Mouse (Mus musculus): ENCODE results near the gene Rpl6. TPM values are rescaled to one million over a fixed set of nuclear protein-coding genes. Genes with fewer than 3 reads are reported as not detected.
"Not testable (repeated sequence)": the region's sequence is repeated elsewhere in the genome, so short reads cannot be mapped to it uniquely, and the experiment has no call there.

Rpl6 gene
- total RNA-seq, 1 experiment from 2014 or later, result 949 TPM

GRCm38 (mm10) chr5:121197337-121197736, 6.9 kb upstream of the Rpl6 start:
- no peak for DNase-seq

- DNase-seq, result no peak
Measured at GRCm38 (mm10) chr5:121198376-121198775, 5.9 kb upstream of the Rpl6 start.

DNA sequence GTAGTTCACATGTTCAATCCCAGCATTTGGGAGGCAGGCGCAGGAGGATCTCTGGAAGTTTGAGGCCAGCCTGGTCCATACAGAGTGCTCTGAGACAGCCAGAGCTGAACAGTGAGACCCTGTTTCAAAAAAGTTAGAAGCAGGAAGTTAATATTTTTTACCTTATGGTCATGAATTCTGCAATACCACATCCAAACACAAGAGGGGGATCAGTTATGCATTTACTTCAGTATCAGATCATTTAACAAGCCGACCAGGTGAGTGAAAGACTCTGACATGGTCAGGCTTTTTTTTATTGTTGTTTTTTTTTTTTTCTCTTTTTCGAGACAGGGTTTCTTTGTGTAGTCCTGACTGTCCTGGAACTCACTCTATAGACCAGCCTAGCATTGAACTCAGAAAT, 2.5 kb upstream of the Rpl6 start:
- no peak for DNase-seq

GRCm38 (mm10) chr5:121202467-121202866, 1.8 kb upstream of the Rpl6 start:
- no peak for DNase-seq

DNA sequence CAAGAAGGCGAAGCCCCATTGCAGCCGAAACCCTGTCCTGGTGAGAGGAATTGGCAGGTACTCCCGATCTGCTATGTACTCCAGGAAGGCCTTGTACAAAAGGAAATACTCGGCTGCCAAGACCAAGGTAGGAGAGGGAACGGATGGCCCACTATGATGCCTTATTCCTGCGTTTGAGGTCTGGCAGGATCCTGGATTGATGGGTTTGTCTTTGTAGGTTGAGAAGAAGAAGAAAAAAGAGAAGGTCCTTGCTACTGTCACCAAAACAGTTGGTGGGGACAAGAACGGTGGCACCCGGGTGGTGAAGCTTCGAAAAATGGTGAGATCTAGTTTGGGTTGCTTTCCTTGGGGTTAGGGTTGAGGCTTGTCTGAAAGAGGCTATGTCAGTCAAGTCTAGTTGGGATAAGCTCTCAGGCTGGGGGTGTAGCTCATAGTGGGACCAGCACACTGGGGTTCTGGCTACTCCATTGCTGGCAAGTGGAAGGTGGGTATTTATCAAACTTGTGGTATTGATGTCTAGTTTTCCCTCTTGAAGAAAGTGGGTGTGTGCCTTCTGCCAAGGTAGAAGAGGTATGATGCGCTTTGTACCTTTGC, 1.4 kb downstream of the Rpl6 start:
- not testable (repeated sequence) for DNase-seq

- DNase-seq, result no peak
Measured at GRCm38 (mm10) chr5:121206540-121206939, 2.3 kb downstream of the Rpl6 start.

GRCm38 (mm10) chr5:121206984-121207383, 2.7 kb downstream of the Rpl6 start:
- no peak for DNase-seq

- DNase-seq, result no peak
Measured at GRCm38 (mm10) chr5:121209755-121210600, 5.7 kb downstream of the Rpl6 start.

- DNase-seq, result no peak
Measured at GRCm38 (mm10) chr5:121210601-121210924, 6.3 kb downstream of the Rpl6 start.

DNA sequence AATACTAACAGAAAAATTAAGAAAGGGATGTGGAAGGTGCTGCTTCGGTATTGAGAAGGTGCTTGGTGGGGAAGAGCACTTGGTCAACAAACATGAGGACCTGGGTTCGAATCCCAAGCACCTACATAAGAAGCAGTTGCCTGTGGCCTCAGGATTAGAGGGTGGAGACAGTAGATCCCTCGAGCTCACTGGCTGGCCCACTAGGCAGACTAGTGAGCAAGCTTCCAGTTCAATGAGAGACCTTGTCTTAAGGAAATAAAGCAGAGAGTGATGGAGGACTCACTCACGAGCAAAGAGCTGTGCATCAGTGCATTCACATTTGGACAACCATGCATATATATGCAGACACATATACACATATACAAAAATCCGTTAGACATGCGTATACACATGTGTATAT, 7.8 kb downstream of the Rpl6 start:
- DNase-seq, result no peak

DNA sequence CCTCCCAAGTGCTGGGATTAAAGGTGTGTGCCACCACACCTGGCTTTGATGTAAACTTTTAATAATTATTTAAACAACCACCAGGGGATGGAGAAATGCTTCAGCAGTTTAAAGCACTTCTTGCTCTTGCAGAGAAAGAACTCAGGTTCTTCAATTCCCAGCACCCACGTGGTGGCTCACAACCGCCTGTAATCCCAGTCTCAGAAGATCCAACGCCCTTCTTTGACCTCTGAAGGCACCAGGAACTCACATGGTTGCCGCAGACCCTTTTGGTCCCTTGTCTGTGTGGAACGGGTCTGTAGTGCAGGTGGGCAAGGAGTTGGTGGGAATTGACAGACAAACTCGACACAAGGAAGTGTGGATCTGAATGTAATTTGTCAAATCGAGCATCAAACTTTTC, 10.4 kb downstream of the Rpl6 start:
- DNase-seq, result no peak

GRCm38 (mm10) chr5:121215380-121216125, 11.3 kb downstream of the Rpl6 start:
- DNase-seq, result peak; percentile 77

GRCm38 (mm10) chr5:121216126-121216446, 11.8 kb downstream of the Rpl6 start:
- peak; percentile 56 for DNase-seq

GRCm38 (mm10) chr5:121216584-121217312, 12.5 kb downstream of the Rpl6 start:
- not testable (repeated sequence) for DNase-seq

DNA sequence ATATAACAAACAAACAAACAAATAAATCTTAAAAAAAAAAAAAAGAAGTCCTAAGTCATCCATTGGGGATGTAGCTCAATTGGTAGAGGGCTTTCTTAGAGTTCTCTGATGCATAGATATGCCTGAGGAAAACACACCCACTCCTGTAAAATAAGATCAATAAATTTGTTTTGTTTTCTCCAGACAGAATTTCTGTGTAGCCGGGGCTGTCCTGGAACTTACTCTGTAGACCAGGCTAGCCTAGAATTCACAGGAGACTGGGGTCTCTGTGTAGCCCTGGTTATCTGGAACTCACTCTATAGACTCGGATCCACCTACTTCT, 13.0 kb downstream of the Rpl6 start:
- no peak for DNase-seq

- DNase-seq, result no peak
Measured at GRCm38 (mm10) chr5:121219190-121219589, 14.9 kb downstream of the Rpl6 start.

GRCm38 (mm10) chr5:121219980-121220731, 15.9 kb downstream of the Rpl6 start, which contains the start of gene Hectd4:
Gene Hectd4, plus strand, starts transcription at chr5:121220219.
- peak; percentile 99 for DNase-seq

DNA sequence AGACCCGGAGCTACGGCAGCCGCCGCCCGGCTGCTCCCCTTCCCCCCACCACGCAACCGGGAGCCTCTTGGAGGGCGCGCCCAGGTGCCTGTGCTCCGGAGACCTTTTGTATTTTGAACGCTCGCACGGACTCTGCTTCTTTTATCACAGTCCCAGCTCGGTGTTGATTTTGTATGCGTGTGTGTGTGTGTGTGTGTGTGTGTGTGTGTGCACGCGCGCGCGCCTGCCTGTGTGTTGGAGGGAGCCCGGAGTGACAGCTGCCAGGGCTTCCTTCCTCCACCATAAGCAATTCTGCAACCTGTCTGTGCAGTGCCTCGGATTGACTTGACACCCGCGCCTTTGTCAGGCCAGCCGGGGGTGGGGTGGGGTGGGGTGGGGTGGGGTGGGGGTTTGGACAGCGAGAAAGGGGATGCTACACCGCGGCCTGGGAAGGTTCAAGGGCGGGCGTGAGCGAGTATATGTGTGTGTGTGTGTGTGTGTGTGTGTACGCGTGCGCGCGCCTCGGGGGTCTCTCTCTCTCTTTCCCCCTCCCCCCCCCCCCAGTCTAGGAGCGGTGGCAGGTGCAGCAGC, 16.5 kb downstream of the Rpl6 start:
- DNase-seq, result no peak

DNA sequence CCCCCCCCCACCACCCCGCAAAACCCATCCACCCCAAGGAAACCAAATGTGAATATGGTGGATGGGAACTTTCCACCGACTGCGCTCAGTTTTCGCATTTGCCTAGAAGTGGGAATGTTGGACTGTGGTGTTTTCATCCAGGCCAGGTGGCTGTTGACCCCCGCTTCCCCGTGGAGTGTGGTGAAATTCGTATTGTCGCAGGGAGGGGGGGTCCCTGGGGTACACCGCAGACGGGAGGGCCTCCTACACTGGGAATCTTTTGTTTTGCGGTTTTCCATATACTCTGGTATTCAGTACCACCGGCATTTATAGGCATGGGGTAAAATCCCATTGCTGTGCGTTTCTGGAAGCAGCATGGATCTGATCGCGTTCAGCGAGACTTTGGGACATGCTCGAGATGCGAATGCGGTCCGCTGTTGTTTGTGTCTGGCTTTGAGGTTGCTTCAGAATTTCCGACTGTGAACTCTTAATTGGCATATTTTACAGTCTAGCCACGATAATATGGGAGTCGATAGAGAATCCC, 17.1 kb downstream of the Rpl6 start:
- no peak for DNase-seq

- not testable (repeated sequence) for DNase-seq
Measured at GRCm38 (mm10) chr5:121224020-121224419, 19.7 kb downstream of the Rpl6 start.

DNA sequence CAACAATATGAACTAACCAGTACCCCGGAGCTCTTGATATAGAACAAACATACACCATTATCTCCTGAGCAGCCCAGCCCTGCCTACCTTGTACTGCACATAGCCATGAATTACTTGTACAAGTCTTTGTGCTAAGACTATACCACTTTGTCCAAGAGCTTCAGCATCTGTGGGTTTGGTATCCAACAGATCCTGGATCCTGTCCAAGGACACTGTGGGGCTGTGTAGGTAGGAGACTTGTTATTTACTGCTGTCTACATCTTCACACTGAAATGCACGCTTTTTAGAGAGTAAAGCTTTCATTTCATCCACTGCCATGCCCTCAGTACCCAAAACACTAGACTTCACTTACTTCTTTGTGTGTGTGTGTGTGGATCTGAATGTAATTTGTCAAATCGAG, 20.6 kb downstream of the Rpl6 start:
- no peak for DNase-seq

Measured in adrenal gland, postnatal 25 days (tissue).